Mouse (Mus musculus) heart, embryonic 11.5 days (tissue): ENCODE results near the gene Dnajb4. TPM values are rescaled to one million over a fixed set of nuclear protein-coding genes. Genes with fewer than 3 reads are reported as not detected.

Experiments
- ATAC-seq: fragments of 200-750 bp; cut with Nextera tagmentation; replicated peaks from 2 replicates; pipeline ENCODE4 v1.8.0; 2017; ENCODE audit warnings: moderate library complexity; ENCODE audit not compliant: insufficient number of reproducible peaks, low FRiP score, low TSS enrichment
- H3K27ac ChIP-seq: fragments of 300-500 bp; sonication (generic); 2 replicates; pipeline ENCODE4 v1.5.1; 2014; ENCODE audit warnings: mild to moderate bottlenecking, low read depth, low read length
- H3K27me3 ChIP-seq: fragments of 300-500 bp; sonication (generic); 2 replicates; pipeline ENCODE4 v1.6.1; 2014; ENCODE audit warnings: mild to moderate bottlenecking, low read length, mixed read lengths; ENCODE audit not compliant: control insufficient read depth, insufficient read depth
- H3K36me3 ChIP-seq: fragments of 300-500 bp; sonication (generic); 2 replicates; pipeline ENCODE4 v1.6.1; 2014; ENCODE audit warnings: mild to moderate bottlenecking, low read length, moderate library complexity, mixed read lengths; ENCODE audit not compliant: control insufficient read depth, insufficient read depth
- H3K4me1 ChIP-seq: fragments of 300-500 bp; sonication (generic); 2 replicates; pipeline ENCODE4 v1.6.1; 2014; ENCODE audit warnings: low read length; ENCODE audit not compliant: control insufficient read depth, insufficient read depth
- H3K4me2 ChIP-seq: fragments of 300-500 bp; sonication (generic); 2 replicates; pipeline ENCODE4 v1.6.1; 2014; ENCODE audit warnings: mild to moderate bottlenecking, moderate library complexity
- H3K4me3 ChIP-seq: fragments of 300-500 bp; sonication (generic); 2 replicates; pipeline ENCODE4 v1.5.1; 2014; ENCODE audit warnings: low read depth, low read length
- H3K9ac ChIP-seq: fragments of 300-500 bp; sonication (generic); 2 replicates; pipeline ENCODE4 v1.6.1; 2014; ENCODE audit warnings: mild to moderate bottlenecking, low read depth, low read length, moderate library complexity
- H3K9me3 ChIP-seq: fragments of 300-500 bp; sonication (generic); replicated peaks from 2 replicates; pipeline ENCODE4 v1.6.1; 2016; ENCODE audit warnings: low read length; ENCODE audit not compliant: control insufficient read depth
- WGBS: fragments of 180-500 bp; shearing (Covaris S2); extraction: QIAGEN DNeasy Blood & Tissue Kit; methylation state at CpG from one replicate; pipeline ENCODE4 v1.1.7; 2014; ENCODE audit not compliant: insufficient replicate concordance; 5-methylcytosine and 5-hydroxymethylcytosine counted together
- polyA plus RNA-seq: library from polyadenylated mRNA; unstranded; fragments of >200 nt; fragmentation: Nextera tagmentation; extraction: Ambion mirVana; gene quantifications from 2 replicates; pipeline ENCODE4 v1.2.1, GENCODE M21; 2014

Gene Dnajb4
- polyA plus RNA-seq, 1 experiment from 2014 or later = 46.2 TPM

GRCm38 (mm10) chr3:152213416-152213815 is 3.3 kb upstream of the Dnajb4 start:
- peak overlapping the region; percentile 95 for H3K4me2 ChIP-seq
- 60% methylated on average over 3 of the region's 3 CpGs for WGBS
- no peaks in the 10 kb centered on the region for H3K27me3 ChIP-seq
- peaks cover 12% of the 10 kb centered on the region for H3K36me3 ChIP-seq
- peak overlapping the region; percentile 17 for H3K4me3 ChIP-seq
- ATAC-seq = no peak
- H3K27ac ChIP-seq = no peak overlapping the region
- peaks cover 20% of the 10 kb centered on the region for H3K4me1 ChIP-seq
- H3K9ac ChIP-seq = no peak overlapping the region
- no peaks in the 10 kb centered on the region for H3K9me3 ChIP-seq

GRCm38 (mm10) chr3:152211731-152212279 is 1.7 kb upstream of the Dnajb4 start:
- Histone ChIP-seq H3K4me3 (peak overlapping the region; percentile 99), H3K9me3 (no peaks in the 10 kb centered on the region), H3K36me3 (peaks cover 5% of the 10 kb centered on the region; the same call in 1 of the 2 replicates), H3K27me3 (no peaks in the 10 kb centered on the region), H3K27ac (no peak overlapping the region), H3K9ac (peak overlapping the region; percentile 99), H3K4me2 (peak overlapping the region; percentile 95), H3K4me1 (peaks cover 21% of the 10 kb centered on the region)
- ATAC-seq = no peak
- 7% methylated on average over 7 of the region's 7 CpGs for WGBS

GRCm38 (mm10) chr3:152210728-152211391 is 758 bp upstream of the Dnajb4 start:
- no peaks in the 10 kb centered on the region for H3K36me3 ChIP-seq
- under 1% methylated on average over 62 of the region's 68 CpGs for WGBS
- peak overlapping the region; percentile 95 for H3K4me2 ChIP-seq
- ATAC-seq = peak; percentile 56
- H3K4me3 ChIP-seq = peak overlapping the region; percentile 99
- H3K4me1 ChIP-seq = peaks cover 21% of the 10 kb centered on the region
- no peaks in the 10 kb centered on the region for H3K27me3 ChIP-seq
- peak overlapping the region; percentile 99 for H3K27ac ChIP-seq
- no peaks in the 10 kb centered on the region for H3K9me3 ChIP-seq
- H3K9ac ChIP-seq = peak overlapping the region; percentile 99

- H3K9me3 ChIP-seq = no peaks in the 10 kb centered on the region
- H3K4me1 ChIP-seq = peaks cover 21% of the 10 kb centered on the region
- 4% methylated on average over 25 of the region's 25 CpGs for WGBS
- peak; percentile 20 for ATAC-seq
- no peaks in the 10 kb centered on the region for H3K27me3 ChIP-seq
- H3K27ac ChIP-seq = peak overlapping the region; percentile 99
- peak overlapping the region; percentile 95 for H3K4me2 ChIP-seq
- peak overlapping the region; percentile 99 for H3K4me3 ChIP-seq
- H3K36me3 ChIP-seq = no peaks in the 10 kb centered on the region
- H3K9ac ChIP-seq = peak overlapping the region; percentile 99
Measured at GRCm38 (mm10) chr3:152209177-152209966, 730 bp downstream of the Dnajb4 start.

- no peak overlapping the region for H3K4me2 ChIP-seq
- no peak overlapping the region for H3K27ac ChIP-seq
- H3K4me1 ChIP-seq = peaks cover 19% of the 10 kb centered on the region
- no peaks in the 10 kb centered on the region for H3K9me3 ChIP-seq
- no peak for ATAC-seq
- H3K9ac ChIP-seq = no peak overlapping the region
- H3K27me3 ChIP-seq = no peaks in the 10 kb centered on the region
- 89% methylated on average over 7 of the region's 7 CpGs for WGBS
- H3K36me3 ChIP-seq = no peaks in the 10 kb centered on the region
- no peak overlapping the region for H3K4me3 ChIP-seq
Measured at GRCm38 (mm10) chr3:152208096-152208885, 1.8 kb downstream of the Dnajb4 start.

GRCm38 (mm10) chr3:152207156-152207555 is 2.9 kb downstream of the Dnajb4 start:
- ATAC-seq = no peak
- WGBS = 88% methylated on average over 4 of the region's 4 CpGs

GRCm38 (mm10) chr3:152204577-152204976 is 5.5 kb downstream of the Dnajb4 start:
- peaks cover 4% of the 10 kb centered on the region; the same call in 1 of the 2 replicates for H3K4me1 ChIP-seq
- H3K9me3 ChIP-seq = no peaks in the 10 kb centered on the region
- no peak overlapping the region for H3K27ac ChIP-seq
- no peak for ATAC-seq
- H3K36me3 ChIP-seq = no peaks in the 10 kb centered on the region
- H3K27me3 ChIP-seq = no peaks in the 10 kb centered on the region
- H3K4me3 ChIP-seq = no peak overlapping the region
- WGBS = 76% methylated on average over 3 of the region's 3 CpGs
- no peak overlapping the region for H3K9ac ChIP-seq
- no peak overlapping the region for H3K4me2 ChIP-seq

More at GRCm38 (mm10) chr3:152207156-152207555, 2.9 kb downstream of the Dnajb4 start:
- Histone ChIP-seq H3K36me3 (no peaks in the 10 kb centered on the region), H3K4me2 (no peak overlapping the region), H3K4me3 (no peak overlapping the region), H3K4me1 (peaks cover 7% of the 10 kb centered on the region), H3K27me3 (no peaks in the 10 kb centered on the region), H3K9me3 (no peaks in the 10 kb centered on the region), H3K27ac (no peak overlapping the region), H3K9ac (no peak overlapping the region)

GRCm38 (mm10) chr3:152203996-152204395 is 6.1 kb downstream of the Dnajb4 start:
- no peaks in the 10 kb centered on the region for H3K9me3 ChIP-seq
- WGBS = 66% methylated on average over 3 of the region's 3 CpGs
- no peak overlapping the region for H3K4me3 ChIP-seq
- no peak overlapping the region for H3K4me2 ChIP-seq
- no peak for ATAC-seq
- no peaks in the 10 kb centered on the region for H3K27me3 ChIP-seq
- H3K36me3 ChIP-seq = no peaks in the 10 kb centered on the region
- peaks cover 4% of the 10 kb centered on the region; the same call in 1 of the 2 replicates for H3K4me1 ChIP-seq
- H3K27ac ChIP-seq = no peak overlapping the region
- H3K9ac ChIP-seq = no peak overlapping the region
